In the genomic region with DNA sequence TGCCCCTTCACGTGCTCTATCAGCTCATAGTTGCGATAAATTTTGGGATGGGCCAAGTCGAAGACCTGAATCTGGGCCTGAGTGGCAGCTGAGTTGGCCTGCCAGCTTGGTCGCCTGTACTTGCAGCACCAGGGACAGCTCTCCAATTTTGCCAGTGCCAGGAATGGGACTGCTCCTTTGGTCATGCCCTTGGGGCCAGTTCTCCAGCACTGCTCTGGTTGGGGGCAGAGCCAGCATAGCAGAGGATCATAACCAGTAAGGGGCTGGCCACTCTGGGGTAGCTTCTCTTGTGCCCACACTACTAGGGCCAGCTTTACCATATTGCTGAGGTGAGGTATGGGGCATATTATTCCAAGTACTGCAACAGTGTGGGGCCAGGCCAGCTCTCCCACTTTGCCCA, we compare ENCODE assay signal across 15 mouse cellular contexts.
DNase-seq lines count a peak whose midpoint lies in the region; ATAC-seq lines count a peak whose summit lies in the region.
"Had no signal": no experiment of that assay in that cellular context is flagged by ENCODE, and none has a peak within 500 bp of the region (broad histone marks: within the 10 kb centered on the region; RNA-seq: fewer than 3 reads in every experiment).

No protein-coding gene starts in this region.

- H3K27me3 ChIP-seq in hindbrain, embryonic 11.5 days (ENCODE audit: control insufficient read depth, insufficient read depth, low read length): no peaks in the 10 kb centered on the region
- H3K27me3 ChIP-seq in hindbrain, embryonic 16.5 days (replicated peaks; ENCODE audit: control insufficient read depth, insufficient read depth, low read length): no peaks in the 10 kb centered on the region
- H3K27me3 ChIP-seq in embryonic facial prominence, embryonic 10.5 days (replicated peaks; ENCODE audit: low read depth, poor library complexity, severe bottlenecking): no peaks in the 10 kb centered on the region
- no peaks in the 10 kb centered on the region for H3K27me3 ChIP-seq in forebrain, embryonic 14.5 days (replicated peaks; ENCODE audit: control insufficient read depth, insufficient read depth, low read length)
- H3K27me3 ChIP-seq: liver, embryonic 15.5 days had no signal

- 72% methylated on average over 4 of the region's 4 CpGs for WGBS in hindbrain, embryonic 11.5 days
- 76% methylated on average over 4 of the region's 4 CpGs for WGBS in hindbrain, embryonic 16.5 days
- 75% methylated on average over 4 of the region's 4 CpGs for WGBS in embryonic facial prominence, embryonic 10.5 days
- 77% methylated on average over 4 of the region's 4 CpGs for WGBS in forebrain, embryonic 14.5 days

- no peak for DNase-seq in hindbrain, embryonic 11.5 days (ENCODE audit: low spot score)
- peak; percentile 2 for DNase-seq in retina, postnatal 1 day
- no peak for DNase-seq in retina, embryonic 14.5 days (ENCODE audit: low spot score)
- peak; percentile 14 for DNase-seq in embryonic facial prominence, embryonic 10.5 days (ENCODE audit: low spot score)
- no peak for DNase-seq in urinary bladder, postnatal 14 days (ENCODE audit: low spot score)
- no peak for DNase-seq in forebrain, embryonic 14.5 days (ENCODE audit: low spot score)
- DNase-seq: cerebellum, postnatal 25 days; forebrain, postnatal 0 days; gastrocnemius, postnatal 10 days; heart, adult 2 months; kidney, postnatal 14 days had no signal

- H3K9ac ChIP-seq in hindbrain, embryonic 11.5 days (ENCODE audit: low read depth, low read length): no peak overlapping the region
- no peak overlapping the region for H3K9ac ChIP-seq in hindbrain, embryonic 16.5 days (ENCODE audit: low read depth, low read length)
- no peak overlapping the region for H3K9ac ChIP-seq in forebrain, embryonic 14.5 days (ENCODE audit: low read length)
- H3K9ac ChIP-seq: forebrain, postnatal 0 days; liver, embryonic 15.5 days had no signal

- no peak overlapping the region for H3K4me3 ChIP-seq in hindbrain, embryonic 11.5 days (ENCODE audit: low read depth, low read length)
- no peak overlapping the region for H3K4me3 ChIP-seq in hindbrain, embryonic 16.5 days (ENCODE audit: low read length)
- no peak overlapping the region for H3K4me3 ChIP-seq in embryonic facial prominence, embryonic 10.5 days
- no peak overlapping the region for H3K4me3 ChIP-seq in forebrain, embryonic 14.5 days (ENCODE audit: low read depth, low read length)
- H3K4me3 ChIP-seq: erythroblast, embryonic 14.5 days; heart, adult 2 months; liver, embryonic 15.5 days had no signal

- no peaks in the 10 kb centered on the region for H3K36me3 ChIP-seq in hindbrain, embryonic 11.5 days (ENCODE audit: control insufficient read depth, insufficient read depth, low read length)
- no peaks in the 10 kb centered on the region for H3K36me3 ChIP-seq in hindbrain, embryonic 16.5 days (ENCODE audit: control insufficient read depth, insufficient read depth, low read length)
- H3K36me3 ChIP-seq in embryonic facial prominence, embryonic 10.5 days (replicated peaks): no peaks in the 10 kb centered on the region
- no peaks in the 10 kb centered on the region for H3K36me3 ChIP-seq in forebrain, embryonic 14.5 days (ENCODE audit: control insufficient read depth, insufficient read depth, low read length)
- H3K36me3 ChIP-seq: liver, embryonic 15.5 days had no signal

- 0 out of 2 replicates have a peak, but pooled peaks have one; percentile 17 for ATAC-seq in hindbrain, embryonic 11.5 days (ENCODE audit: low FRiP score)
- ATAC-seq in hindbrain, embryonic 16.5 days: no peak
- no peak for ATAC-seq in forebrain, embryonic 14.5 days
- ATAC-seq: forebrain, postnatal 0 days; intestine, embryonic 16.5 days had no signal

- H3K9me3 ChIP-seq in hindbrain, embryonic 11.5 days (ENCODE audit: control insufficient read depth, low read length): no peaks in the 10 kb centered on the region
- no peaks in the 10 kb centered on the region for H3K9me3 ChIP-seq in hindbrain, embryonic 16.5 days (ENCODE audit: control insufficient read depth, low read length)
- no peaks in the 10 kb centered on the region for H3K9me3 ChIP-seq in embryonic facial prominence, embryonic 10.5 days
- H3K9me3 ChIP-seq in forebrain, embryonic 14.5 days (replicated peaks; ENCODE audit: control insufficient read depth, low read length): no peaks in the 10 kb centered on the region
- H3K9me3 ChIP-seq: liver, embryonic 15.5 days had no signal

- H3K4me1 ChIP-seq in hindbrain, embryonic 11.5 days (replicated peaks; ENCODE audit: control insufficient read depth, insufficient read depth, low read length): no peaks in the 10 kb centered on the region
- H3K4me1 ChIP-seq in hindbrain, embryonic 16.5 days (ENCODE audit: control insufficient read depth, insufficient read depth, low read depth, low read length): no peaks in the 10 kb centered on the region
- H3K4me1 ChIP-seq in embryonic facial prominence, embryonic 10.5 days: no peaks in the 10 kb centered on the region
- H3K4me1 ChIP-seq in forebrain, embryonic 14.5 days (ENCODE audit: control insufficient read depth, insufficient read depth, low read length): no peaks in the 10 kb centered on the region
- H3K4me1 ChIP-seq: liver, embryonic 15.5 days had no signal

- no peak overlapping the region for H3K27ac ChIP-seq in hindbrain, embryonic 11.5 days (ENCODE audit: low read depth, low read length)
- no peak overlapping the region for H3K27ac ChIP-seq in hindbrain, embryonic 16.5 days (ENCODE audit: low read depth, low read length)
- no peak overlapping the region for H3K27ac ChIP-seq in embryonic facial prominence, embryonic 10.5 days (replicated peaks)
- no peak overlapping the region for H3K27ac ChIP-seq in forebrain, embryonic 14.5 days (ENCODE audit: low read depth, low read length)
- H3K27ac ChIP-seq: heart, adult 2 months; liver, embryonic 15.5 days had no signal

- no peak overlapping the region for H3K4me2 ChIP-seq in hindbrain, embryonic 11.5 days (replicated peaks; ENCODE audit: low read depth, low read length)
- no peak overlapping the region for H3K4me2 ChIP-seq in hindbrain, embryonic 16.5 days (ENCODE audit: low read length)
- no peak overlapping the region for H3K4me2 ChIP-seq in forebrain, embryonic 14.5 days (ENCODE audit: low read length)
- H3K4me2 ChIP-seq: liver, embryonic 15.5 days had no signal

Comparison
In these comparisons a context has a peak if more than half of its experiments do, and no peak if none do; other contexts are left out.
1. DNase-seq: peak in retina, postnatal 1 day (single experiment) and embryonic facial prominence, embryonic 10.5 days (single experiment); none in hindbrain, embryonic 11.5 days (single experiment), retina, embryonic 14.5 days (single experiment), urinary bladder, postnatal 14 days (single experiment) and forebrain, embryonic 14.5 days (single experiment).